Mouse (Mus musculus): ENCODE results near the gene Klk1b9. TPM values are rescaled to one million over a fixed set of nuclear protein-coding genes. Genes with fewer than 3 reads are reported as not detected.
"Not testable (repeated sequence)": the region's sequence is repeated elsewhere in the genome, so short reads cannot be mapped to it uniquely, and the experiment has no call there.

The Klk1b9 gene
- polyA plus RNA-seq, 1 experiment from 2014 or later, result not detected

DNA sequence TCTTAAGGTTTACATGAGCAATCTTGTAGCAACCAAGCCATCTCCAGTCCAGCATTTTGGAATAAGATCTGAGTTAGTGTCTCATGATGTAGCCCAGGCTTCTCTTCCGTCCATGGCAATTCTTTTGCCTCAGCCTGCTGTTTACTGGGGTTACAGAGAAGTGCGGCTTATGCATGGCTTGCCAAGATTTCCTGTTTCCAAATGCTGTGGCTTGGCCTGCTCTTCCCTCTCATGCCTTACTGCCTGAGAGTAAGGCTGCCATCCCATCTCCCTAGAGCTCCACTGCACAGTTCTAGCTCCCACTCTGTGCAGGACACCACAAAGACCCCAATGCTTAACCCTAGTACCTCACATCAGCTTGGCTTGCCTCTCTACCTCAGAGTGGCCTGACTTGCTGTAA, 8.2 kb upstream of the Klk1b9 start:
- Histone ChIP-seq H3K36me3 (no peaks in the 10 kb centered on the region), H3K4me3 (replicated peaks) (no peak overlapping the region), H3K9ac (no peak overlapping the region), H3K4me2 (no peak overlapping the region), H3K9me3 (replicated peaks) (no peaks in the 10 kb centered on the region), H3K27me3 (no peaks in the 10 kb centered on the region), H3K27ac (no peak overlapping the region), H3K4me1 (no peaks in the 10 kb centered on the region)
- no peak for ATAC-seq (replicated peaks; ENCODE audit: low FRiP score)
- WGBS, result 84% methylated on average over 2 of the region's 2 CpGs

DNA sequence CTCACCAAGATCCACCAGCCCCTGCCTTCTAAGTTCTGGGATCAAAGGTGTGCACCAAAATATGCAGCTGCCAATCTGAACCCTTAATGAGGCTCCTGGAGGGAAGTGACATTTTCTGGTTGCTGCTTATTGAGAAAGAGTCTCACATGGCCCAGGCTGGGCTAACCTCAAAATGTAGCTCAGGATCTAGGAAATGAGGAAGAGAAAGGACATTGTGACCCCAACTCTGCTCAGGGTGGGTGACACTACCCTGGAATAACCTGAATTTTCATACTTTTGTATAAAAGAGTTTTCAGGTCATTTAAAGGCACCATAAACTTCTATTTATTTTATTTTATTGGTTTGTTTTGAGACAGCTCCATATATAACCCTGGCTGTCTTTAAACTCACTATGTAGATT, 9.8 kb downstream of the Klk1b9 start:
- Histone ChIP-seq H3K4me3 (replicated peaks) (no peak overlapping the region), H3K4me1 (no peaks in the 10 kb centered on the region), H3K27me3 (no peaks in the 10 kb centered on the region), H3K36me3 (no peaks in the 10 kb centered on the region), H3K27ac (no peak overlapping the region), H3K9me3 (replicated peaks) (no peaks in the 10 kb centered on the region), H3K9ac (no peak overlapping the region), H3K4me2 (no peak overlapping the region)
- ATAC-seq (replicated peaks; ENCODE audit: low FRiP score), result no peak

DNA sequence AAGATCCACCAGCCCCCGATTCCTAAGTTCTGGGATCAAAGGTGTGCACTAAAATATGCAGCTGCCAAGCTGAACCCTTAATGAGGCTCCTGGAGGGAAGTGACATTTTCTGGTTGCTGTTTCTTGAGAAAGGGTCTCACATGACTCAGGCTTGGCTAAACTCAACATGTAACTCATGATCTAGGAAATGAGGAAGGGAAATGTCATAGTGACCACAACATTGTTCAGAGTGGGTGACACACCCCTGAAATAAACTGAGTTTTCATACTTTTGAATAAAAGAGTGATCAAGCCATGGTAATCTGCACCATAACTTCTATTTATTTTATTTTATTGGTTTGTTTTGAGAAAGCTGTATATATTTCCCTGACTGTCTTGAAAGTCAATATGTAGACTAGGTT, 19.0 kb downstream of the Klk1b9 start:
- H3K27ac ChIP-seq; H3K4me2 ChIP-seq; H3K27me3 ChIP-seq; H3K9ac ChIP-seq; ATAC-seq (replicated peaks; ENCODE audit: low FRiP score); H3K9me3 ChIP-seq (replicated peaks); H3K4me3 ChIP-seq (replicated peaks); H3K4me1 ChIP-seq; H3K36me3 ChIP-seq: not testable (repeated sequence)
- WGBS, result 55% methylated on average over 1 of the region's 1 CpGs

DNA sequence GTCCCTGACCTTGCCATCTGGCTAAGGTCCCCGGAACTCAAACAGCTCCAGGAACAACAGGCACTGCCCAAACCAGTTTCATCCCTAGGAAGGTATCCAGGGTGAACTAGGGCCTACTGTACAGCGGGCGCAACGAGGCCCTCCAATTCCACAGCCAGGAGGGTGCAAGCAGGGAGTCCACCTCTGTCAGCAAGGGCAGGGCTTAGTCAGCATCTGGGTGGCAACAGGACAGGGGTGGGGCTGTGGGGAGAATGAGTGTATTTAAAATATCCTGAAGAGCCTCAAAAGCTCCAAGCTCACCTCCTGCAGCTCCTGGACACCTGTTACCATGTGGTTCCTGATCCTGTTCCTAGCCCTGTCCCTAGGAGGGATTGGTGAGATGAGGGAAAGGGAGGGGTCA, 19.7 kb downstream of the Klk1b9 start, which contains the start of gene Klk1b11:
TSS of gene Klk1b11 (plus strand) at position 301 of the 400 bp plus-strand sequence.
- not testable (repeated sequence) for H3K27me3 ChIP-seq; H3K9ac ChIP-seq; H3K27ac ChIP-seq; ATAC-seq (replicated peaks; ENCODE audit: low FRiP score); H3K4me2 ChIP-seq; H3K4me1 ChIP-seq; H3K4me3 ChIP-seq (replicated peaks); H3K36me3 ChIP-seq; H3K9me3 ChIP-seq (replicated peaks)
- 84% methylated on average over 4 of the region's 4 CpGs for WGBS

DNA sequence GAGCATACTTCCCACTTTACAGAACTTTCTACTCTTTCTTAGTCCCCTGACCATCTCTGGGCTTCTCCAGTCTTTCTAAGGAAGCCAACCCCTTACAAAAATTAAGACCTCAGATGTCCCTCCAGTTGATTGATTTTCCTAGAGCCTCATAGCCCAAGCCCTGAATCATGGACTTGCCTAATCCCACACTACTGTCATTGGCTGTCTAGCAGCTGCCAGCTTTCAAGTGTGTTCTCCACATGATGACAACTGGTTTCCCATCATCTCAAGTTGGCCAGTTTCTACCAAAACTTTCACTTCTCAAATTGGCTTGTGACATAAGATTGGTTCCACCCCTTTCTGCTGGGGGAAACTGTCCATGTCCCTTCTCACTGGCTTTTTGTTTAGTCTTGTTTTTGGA, 29.0 kb downstream of the Klk1b9 start:
- Histone ChIP-seq H3K27me3 (no peaks in the 10 kb centered on the region), H3K9ac (no peak overlapping the region), H3K9me3 (replicated peaks) (no peaks in the 10 kb centered on the region), H3K4me1 (no peaks in the 10 kb centered on the region), H3K36me3 (no peaks in the 10 kb centered on the region), H3K4me3 (replicated peaks) (no peak overlapping the region), H3K4me2 (no peak overlapping the region), H3K27ac (no peak overlapping the region)
- no peak for ATAC-seq (replicated peaks; ENCODE audit: low FRiP score)

DNA sequence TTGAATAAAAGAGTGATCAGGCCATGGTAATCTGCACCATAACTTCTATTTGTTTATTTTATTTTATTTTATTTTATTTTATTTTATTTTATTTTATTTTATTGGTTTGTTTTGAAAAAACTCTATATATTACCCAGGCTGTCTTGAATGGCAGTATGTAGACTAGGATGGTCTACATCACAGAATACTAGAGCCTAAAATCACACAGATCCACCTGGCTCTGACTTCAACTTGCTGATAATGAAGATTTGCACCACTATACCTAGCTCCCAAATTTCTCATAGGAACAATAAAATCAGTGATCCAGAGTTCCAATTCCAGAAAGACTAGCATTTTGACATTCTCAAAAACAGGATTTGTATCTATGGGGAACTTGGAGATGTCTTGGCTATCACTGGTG, 36.0 kb downstream of the Klk1b9 start, which contains the start of gene Klk1b26:
TSS of gene Klk1b26 (plus strand) at position 301 of the 400 bp plus-strand sequence.
- ATAC-seq (replicated peaks; ENCODE audit: low FRiP score); H3K27me3 ChIP-seq; H3K4me1 ChIP-seq; H3K9ac ChIP-seq; H3K4me3 ChIP-seq (replicated peaks); H3K9me3 ChIP-seq (replicated peaks); H3K36me3 ChIP-seq; H3K4me2 ChIP-seq; H3K27ac ChIP-seq: not testable (repeated sequence)

DNA sequence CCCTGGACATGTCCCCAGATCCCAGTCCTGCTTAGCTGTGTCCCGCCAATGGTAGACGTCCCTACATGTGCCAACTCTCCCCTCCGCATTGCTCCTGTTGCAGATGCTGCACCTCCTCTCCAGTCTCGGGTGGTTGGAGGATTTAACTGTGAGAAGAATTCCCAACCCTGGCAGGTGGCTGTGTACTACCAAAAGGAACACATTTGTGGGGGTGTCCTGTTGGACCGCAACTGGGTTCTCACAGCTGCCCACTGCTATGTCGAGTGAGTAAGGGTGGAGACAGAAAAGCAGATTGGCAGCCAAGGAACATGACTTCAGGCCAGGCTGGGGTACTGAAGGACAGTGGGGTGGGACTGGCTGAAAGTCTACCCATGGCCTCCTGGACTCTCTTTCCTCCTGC, 38.8 kb downstream of the Klk1b9 start:
- not testable (repeated sequence) for H3K4me2 ChIP-seq; ATAC-seq (replicated peaks; ENCODE audit: low FRiP score); H3K36me3 ChIP-seq; H3K4me1 ChIP-seq; H3K9ac ChIP-seq; H3K4me3 ChIP-seq (replicated peaks); H3K27ac ChIP-seq; H3K9me3 ChIP-seq (replicated peaks); H3K27me3 ChIP-seq
- WGBS, result 83% methylated on average over 6 of the region's 6 CpGs

DNA sequence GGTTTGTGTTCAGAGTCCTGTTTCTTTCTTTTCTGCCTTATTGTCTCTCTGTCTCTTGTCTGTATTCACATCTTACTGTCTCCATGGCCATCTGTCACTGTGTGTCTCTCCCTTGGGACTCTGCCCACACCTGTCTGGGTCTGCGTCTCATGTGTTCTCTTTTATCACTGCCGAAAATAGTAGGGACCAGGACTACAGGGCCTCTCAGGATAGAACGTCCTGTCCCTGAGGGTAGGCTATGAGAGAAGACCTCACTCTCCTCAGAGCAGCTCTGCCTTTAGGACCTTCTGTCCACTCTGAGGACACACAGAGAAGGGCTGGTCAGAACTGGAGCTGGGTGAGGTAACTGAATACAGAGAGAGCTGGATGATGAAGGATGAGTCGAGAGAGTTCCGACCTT, 39.2 kb downstream of the Klk1b9 start:
- Histone ChIP-seq H3K4me2 (no peak overlapping the region), H3K9me3 (replicated peaks) (no peaks in the 10 kb centered on the region), H3K9ac (no peak overlapping the region), H3K27ac (no peak overlapping the region), H3K4me3 (replicated peaks) (no peak overlapping the region), H3K27me3 (no peaks in the 10 kb centered on the region), H3K4me1 (no peaks in the 10 kb centered on the region), H3K36me3 (no peaks in the 10 kb centered on the region)
- ATAC-seq (replicated peaks; ENCODE audit: low FRiP score), result no peak
- WGBS, result 91% methylated on average over 5 of the region's 5 CpGs

Other genes starting within 250 kb of the Klk1b9 start
- gene Klk12, start 207.2 kb upstream of the Klk1b9 start, polyA plus RNA-seq (2015; fragmentation: Nextera tagmentation; extraction: Ambion mirVana), result not detected in 2 replicates
- gene Klk11, start 201.5 kb upstream of the Klk1b9 start, polyA plus RNA-seq (2015; fragmentation: Nextera tagmentation; extraction: Ambion mirVana), result 0.14 and 1.0 TPM in 2 replicates
- 0.58 and 2.3 TPM in 2 replicates for gene Klk10, start 195.0 kb upstream of the Klk1b9 start, polyA plus RNA-seq (2015; fragmentation: Nextera tagmentation; extraction: Ambion mirVana)
- gene Klk9, start 184.2 kb upstream of the Klk1b9 start, polyA plus RNA-seq (2015; fragmentation: Nextera tagmentation; extraction: Ambion mirVana), result 0.22 and 0.23 TPM in 2 replicates
- 29.0 and 32.5 TPM in 2 replicates for gene Klk8, start 178.5 kb upstream of the Klk1b9 start, polyA plus RNA-seq (2015; fragmentation: Nextera tagmentation; extraction: Ambion mirVana)
- gene Klk7, start 164.8 kb upstream of the Klk1b9 start, polyA plus RNA-seq (2015; fragmentation: Nextera tagmentation; extraction: Ambion mirVana), result 0.08 TPM in 1 of 2 replicates, not detected in the other
- 0.18 TPM in 1 of 2 replicates, not detected in the other for gene Klk6, start 151.6 kb upstream of the Klk1b9 start, polyA plus RNA-seq (2015; fragmentation: Nextera tagmentation; extraction: Ambion mirVana)
- not detected in 2 replicates for gene Klk5, start 134.1 kb upstream of the Klk1b9 start, polyA plus RNA-seq (2015; fragmentation: Nextera tagmentation; extraction: Ambion mirVana)
- 0.12 TPM in 1 of 2 replicates, not detected in the other for gene Klk4, start 94.9 kb upstream of the Klk1b9 start, polyA plus RNA-seq (2015; fragmentation: Nextera tagmentation; extraction: Ambion mirVana)
- gene Klk15, start 42.3 kb upstream of the Klk1b9 start, polyA plus RNA-seq (2015; fragmentation: Nextera tagmentation; extraction: Ambion mirVana), result not detected in 2 replicates
- gene Klk1b8, start 25.4 kb upstream of the Klk1b9 start, polyA plus RNA-seq (2015; fragmentation: Nextera tagmentation; extraction: Ambion mirVana), result 0.19 TPM in 1 of 2 replicates, not detected in the other
- gene Klk1b1, start 9.3 kb upstream of the Klk1b9 start, polyA plus RNA-seq (2015; fragmentation: Nextera tagmentation; extraction: Ambion mirVana), result not detected in 2 replicates
- gene Klk1b11, start 19.8 kb downstream of the Klk1b9 start, polyA plus RNA-seq (2015; fragmentation: Nextera tagmentation; extraction: Ambion mirVana), result not detected in 2 replicates
- gene Klk1b26, start 36.1 kb downstream of the Klk1b9 start, polyA plus RNA-seq (2015; fragmentation: Nextera tagmentation; extraction: Ambion mirVana), result 0.10 and 0.42 TPM in 2 replicates
- 0.19 TPM in 1 of 2 replicates, not detected in the other for gene Klk1b27, start 76.2 kb downstream of the Klk1b9 start, polyA plus RNA-seq (2015; fragmentation: Nextera tagmentation; extraction: Ambion mirVana)
- gene Klk1b21, start 126.3 kb downstream of the Klk1b9 start, polyA plus RNA-seq (2015; fragmentation: Nextera tagmentation; extraction: Ambion mirVana), result not detected in 2 replicates
- not detected in 2 replicates for gene Klk1b22, start 136.6 kb downstream of the Klk1b9 start, polyA plus RNA-seq (2015; fragmentation: Nextera tagmentation; extraction: Ambion mirVana)
- gene Klk1b16, start 160.7 kb downstream of the Klk1b9 start, polyA plus RNA-seq (2015; fragmentation: Nextera tagmentation; extraction: Ambion mirVana), result not detected in 2 replicates
- gene Klk1b24, start 212.2 kb downstream of the Klk1b9 start, polyA plus RNA-seq (2015; fragmentation: Nextera tagmentation; extraction: Ambion mirVana), result not detected in 2 replicates
- not detected in 2 replicates for gene Klk1b3, start 222.1 kb downstream of the Klk1b9 start, polyA plus RNA-seq (2015; fragmentation: Nextera tagmentation; extraction: Ambion mirVana)
- not detected in 2 replicates for gene Klk1b4, start 231.4 kb downstream of the Klk1b9 start, polyA plus RNA-seq (2015; fragmentation: Nextera tagmentation; extraction: Ambion mirVana)
- not detected in 2 replicates for gene Klk1b5, start 239.9 kb downstream of the Klk1b9 start, polyA plus RNA-seq (2015; fragmentation: Nextera tagmentation; extraction: Ambion mirVana)
- gene Klk1, start 249.3 kb downstream of the Klk1b9 start, polyA plus RNA-seq (2015; fragmentation: Nextera tagmentation; extraction: Ambion mirVana), result 4.1 and 6.6 TPM in 2 replicates

Measured in kidney, embryonic 15.5 days (tissue).